ENCODE assay signal across 8 mouse cellular contexts in the genomic region with DNA sequence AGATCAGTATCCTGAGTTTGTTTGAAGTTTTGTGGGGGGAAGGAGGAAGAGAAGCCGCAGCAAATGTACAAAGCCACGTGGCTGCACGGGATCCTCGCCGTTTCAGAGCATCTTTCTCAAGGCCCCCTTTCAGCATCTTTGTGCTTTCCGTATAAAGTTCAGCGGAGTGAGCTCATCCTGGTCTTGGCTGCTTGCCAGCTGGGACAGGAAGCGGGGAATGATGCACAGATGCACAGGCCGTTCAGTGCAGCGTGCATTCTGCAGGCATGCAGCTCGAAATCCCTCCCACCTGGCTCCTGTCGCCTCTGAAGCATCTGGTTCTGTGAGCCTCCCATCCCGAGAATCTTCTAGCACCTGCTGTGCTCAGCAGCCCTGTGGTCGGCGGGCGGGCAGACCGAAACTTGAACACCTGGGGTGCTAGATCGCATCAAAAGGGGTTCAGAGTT.
DNase-seq lines count a peak whose midpoint lies in the region; ATAC-seq and TF ChIP-seq lines count a peak whose summit lies in the region.

No protein-coding gene starts in this region.

- WGBS in hindbrain, postnatal 0 days = 7% methylated on average over 18 of the region's 18 CpGs
- WGBS in midbrain, postnatal 0 days = 9% methylated on average over 18 of the region's 18 CpGs

- H3K27ac ChIP-seq in hindbrain, postnatal 0 days = peak overlapping the region; percentile 51
- no peak overlapping the region for H3K27ac ChIP-seq in midbrain, postnatal 0 days (ENCODE audit: low read depth, low read length)

- peaks cover 19% of the 10 kb centered on the region for H3K4me1 ChIP-seq in hindbrain, postnatal 0 days (ENCODE audit: insufficient read depth, low read length)
- peaks cover 7% of the 10 kb centered on the region; the same call in 1 of the 2 replicates for H3K4me1 ChIP-seq in midbrain, postnatal 0 days (ENCODE audit: insufficient read depth, low read length)

- H3K4me2 ChIP-seq in hindbrain, postnatal 0 days (ENCODE audit: low read depth, low read length) = peak overlapping the region; percentile 44
- H3K4me2 ChIP-seq in midbrain, postnatal 0 days (ENCODE audit: low read depth, low read length, poor library complexity, severe bottlenecking) = peak overlapping the region; percentile 33; the same call in 1 of the 2 replicates

- H3K9me3 ChIP-seq in hindbrain, postnatal 0 days (ENCODE audit: low read length) = no peaks in the 10 kb centered on the region
- H3K9me3 ChIP-seq in midbrain, postnatal 0 days (ENCODE audit: low read length) = no peaks in the 10 kb centered on the region

- H3K27me3 ChIP-seq in hindbrain, postnatal 0 days (ENCODE audit: insufficient read depth, low read length) = no peaks in the 10 kb centered on the region
- no peaks in the 10 kb centered on the region for H3K27me3 ChIP-seq in midbrain, postnatal 0 days (ENCODE audit: insufficient read depth, low read length)

- H3K4me3 ChIP-seq in hindbrain, postnatal 0 days (ENCODE audit: low read length) = no peak overlapping the region; the same call in 1 of the 2 replicates
- H3K4me3 ChIP-seq in midbrain, postnatal 0 days (ENCODE audit: low read depth, low read length) = no peak overlapping the region

- intact Hi-C loops in left cerebral cortex, postnatal 14 days (cut with DNase I) = no loop called here

- ATAC-seq in hindbrain, postnatal 0 days = peak; percentile 48
- ATAC-seq in midbrain, postnatal 0 days (ENCODE audit: low FRiP score) = 0 out of 2 replicates have a peak, but pooled peaks have one; percentile 49

- DNase-seq in kidney, adult 18-20 months = peak; percentile 52
- no peak for DNase-seq in kidney, adult 11 months
- DNase-seq in cerebellum, postnatal 4 days (ENCODE audit: low spot score in 2 of 2) = peak; percentile 53 to 78
- peak; percentile 75 for DNase-seq in gastrocnemius, postnatal 10 days
- DNase-seq in hindbrain, postnatal 0 days (ENCODE audit: low spot score) = peak; percentile 92
- peak; percentile 77 to 78 for DNase-seq in left cerebral cortex, postnatal 14 days (ENCODE audit: low spot score in 2 of 2)
- DNase-seq in midbrain, postnatal 0 days (ENCODE audit: low spot score) = peak; percentile 89
- DNase-seq in thymus, postnatal 10 days (ENCODE audit: low spot score in 2 of 2) = peak; percentile 75 to 83

- H3K36me3 ChIP-seq in hindbrain, postnatal 0 days (ENCODE audit: insufficient read depth, low read length) = no peaks in the 10 kb centered on the region
- H3K36me3 ChIP-seq in midbrain, postnatal 0 days (ENCODE audit: insufficient read depth, low read length) = no peaks in the 10 kb centered on the region

- no peak overlapping the region; the same call in 1 of the 2 replicates for H3K9ac ChIP-seq in hindbrain, postnatal 0 days (replicated peaks; ENCODE audit: low read length)
- no peak overlapping the region for H3K9ac ChIP-seq in midbrain, postnatal 0 days (replicated peaks; ENCODE audit: low read length, poor library complexity, severe bottlenecking)

- TF ChIP-seq CTCF in hindbrain, postnatal 0 days (IDR thresholded peaks at IDR 0.05; ENCODE audit: low read depth) = no peak
- TF ChIP-seq CTCF in midbrain, postnatal 0 days (IDR thresholded peaks at IDR 0.05) = no peak
